Mouse (Mus musculus) limb, embryonic 15.5 days (tissue): ENCODE measurements around the gene Abca4. TPM values are rescaled to one million over a fixed set of nuclear protein-coding genes. Genes with fewer than 3 reads are reported as not detected.

Source experiments
- ATAC-seq: fragments of 200-750 bp; cut with Nextera tagmentation; 2 replicates; pipeline ENCODE4 v1.8.0; 2017; ENCODE audit warnings: low read depth, moderate TSS enrichment; ENCODE audit not compliant: insufficient number of reproducible peaks, low FRiP score, low TSS enrichment
- H3K27ac ChIP-seq: fragments of 300-500 bp; sonication (generic); 2 replicates; pipeline ENCODE4 v1.5.1; 2015; ENCODE audit warnings: moderate library complexity, mild to moderate bottlenecking, inconsistent platforms
- H3K27me3 ChIP-seq: fragments of 300-500 bp; sonication (generic); 2 replicates; pipeline ENCODE4 v1.6.1; 2015; ENCODE audit warnings: inconsistent platforms
- H3K36me3 ChIP-seq: fragments of 300-500 bp; sonication (generic); 2 replicates; pipeline ENCODE4 v1.6.1; 2015; ENCODE audit warnings: inconsistent platforms
- H3K4me1 ChIP-seq: fragments of 300-500 bp; sonication (generic); 2 replicates; pipeline ENCODE4 v1.6.1; 2015; ENCODE audit warnings: inconsistent platforms
- H3K4me2 ChIP-seq: fragments of 300-500 bp; sonication (generic); 2 replicates; pipeline ENCODE4 v1.6.1; 2015; ENCODE audit warnings: mild to moderate bottlenecking, inconsistent platforms
- H3K4me3 ChIP-seq: fragments of 300-500 bp; sonication (generic); 2 replicates; pipeline ENCODE4 v1.5.1; 2015; ENCODE audit warnings: mild to moderate bottlenecking, inconsistent platforms
- H3K9ac ChIP-seq: fragments of 300-500 bp; sonication (generic); 2 replicates; pipeline ENCODE4 v1.6.1; 2015; ENCODE audit warnings: inconsistent platforms
- H3K9me3 ChIP-seq: fragments of 300-500 bp; sonication (generic); 2 replicates; pipeline ENCODE4 v1.6.1; 2016; ENCODE audit warnings: inconsistent platforms
- WGBS: fragments of 180-500 bp; shearing (Covaris S2); methylation state at CpG from one replicate; pipeline ENCODE4 v1.1.7; 2015; 5-methylcytosine and 5-hydroxymethylcytosine counted together
- polyA plus RNA-seq: library from polyadenylated mRNA; unstranded; fragments of >200 nt; fragmentation: Nextera tagmentation; extraction: Ambion mirVana; gene quantifications from 2 replicates; pipeline ENCODE4 v1.2.1, GENCODE M21; 2015

The Abca4 gene
- polyA plus RNA-seq, 1 experiment from 2014 or later: 1.0 TPM

GRCm38 (mm10) chr3:122120217-122120616 is 76.0 kb downstream of the Abca4 start:
- Histone ChIP-seq H3K36me3 (no peaks in the 10 kb centered on the region), H3K4me3 (no peak overlapping the region), H3K27ac (peak overlapping the region; percentile 27; the same call in 1 of the 2 replicates), H3K9ac (no peak overlapping the region), H3K27me3 (no peaks in the 10 kb centered on the region), H3K4me1 (0 out of 2 replicates have a peak, but pooled peaks cover 4% of the 10 kb centered on the region), H3K9me3 (no peaks in the 10 kb centered on the region), H3K4me2 (no peak overlapping the region)
- no peak for ATAC-seq
- 75% methylated on average over 7 of the region's 7 CpGs for WGBS

- peak; percentile 86 for ATAC-seq
- no peaks in the 10 kb centered on the region for H3K27me3 ChIP-seq
- no peak overlapping the region for H3K9ac ChIP-seq
- H3K4me3 ChIP-seq: peak overlapping the region; percentile 36
- 0 out of 2 replicates have a peak, but pooled peaks cover 4% of the 10 kb centered on the region for H3K4me1 ChIP-seq
- H3K4me2 ChIP-seq: peak overlapping the region; percentile 63
- H3K36me3 ChIP-seq: no peaks in the 10 kb centered on the region
- H3K9me3 ChIP-seq: no peaks in the 10 kb centered on the region
- peak overlapping the region; percentile 38 for H3K27ac ChIP-seq
- WGBS: 10% methylated on average over 17 of the region's 17 CpGs
These were observed 78.0 kb downstream of the Abca4 start for GRCm38 (mm10) chr3:122122127-122122663.

DNA sequence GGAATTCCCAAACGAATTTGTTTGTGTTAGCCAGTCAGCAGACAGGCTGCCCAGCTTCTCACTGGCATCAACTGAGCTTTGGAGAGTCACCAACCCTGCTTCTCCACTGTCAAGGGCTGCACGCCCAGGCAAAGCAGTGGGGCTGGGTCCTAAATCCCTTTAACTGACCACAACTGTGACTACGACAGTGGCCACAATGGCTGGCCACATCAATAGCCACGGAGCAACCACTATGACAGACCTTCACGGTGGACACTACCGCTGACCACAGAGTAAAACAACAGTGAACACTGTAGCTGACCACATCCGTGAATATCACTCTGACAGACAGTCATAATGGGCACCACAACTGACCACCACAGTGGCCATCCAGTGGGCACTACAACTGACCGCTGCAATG is 78.6 kb downstream of the Abca4 start:
- peak overlapping the region; percentile 38; the same call in 1 of the 2 replicates for H3K27ac ChIP-seq
- no peak for ATAC-seq
- no peak overlapping the region for H3K4me2 ChIP-seq

GRCm38 (mm10) chr3:122128999-122129493 is 84.8 kb downstream of the Abca4 start:
- no peak overlapping the region for H3K4me2 ChIP-seq
- ATAC-seq: no peak
- 23% methylated on average over 17 of the region's 17 CpGs for WGBS

More for the DNA sequence above, 78.6 kb downstream of the Abca4 start:
- H3K9ac ChIP-seq: no peak overlapping the region
- H3K27me3 ChIP-seq: no peaks in the 10 kb centered on the region
- 0 out of 2 replicates have a peak, but pooled peaks cover 4% of the 10 kb centered on the region for H3K4me1 ChIP-seq
- no peaks in the 10 kb centered on the region for H3K36me3 ChIP-seq
- WGBS: 83% methylated on average over 8 of the region's 8 CpGs
- H3K9me3 ChIP-seq: no peaks in the 10 kb centered on the region
- H3K4me3 ChIP-seq: no peak overlapping the region

DNA sequence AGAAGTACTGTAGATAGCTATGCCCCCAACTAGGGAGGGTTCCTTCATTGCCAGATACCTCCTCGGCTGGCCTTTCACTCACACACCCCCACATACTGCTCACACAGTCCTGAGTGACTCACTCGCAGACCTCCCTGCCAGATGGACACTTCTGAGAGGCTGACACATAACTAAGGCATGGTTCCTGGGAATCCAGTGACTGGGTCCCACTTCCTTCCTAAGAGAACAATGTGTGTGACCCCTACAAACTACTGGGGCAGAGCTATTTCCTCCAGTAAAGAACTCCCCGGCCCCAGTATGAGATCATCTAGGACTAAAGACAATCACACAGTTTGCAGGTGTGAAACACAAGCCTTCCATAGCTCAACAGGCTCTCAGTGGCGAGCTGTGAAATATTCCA is 86.5 kb downstream of the Abca4 start:
- Histone ChIP-seq H3K27ac (no peak overlapping the region), H3K9me3 (no peaks in the 10 kb centered on the region), H3K4me1 (peaks cover 9% of the 10 kb centered on the region), H3K4me3 (no peak overlapping the region), H3K9ac (no peak overlapping the region), H3K27me3 (no peaks in the 10 kb centered on the region), H3K4me2 (no peak overlapping the region), H3K36me3 (no peaks in the 10 kb centered on the region)
- ATAC-seq: no peak
- WGBS: 40% methylated on average over 4 of the region's 4 CpGs

More at GRCm38 (mm10) chr3:122128999-122129493, 84.8 kb downstream of the Abca4 start:
- no peak overlapping the region for H3K9ac ChIP-seq
- no peak overlapping the region for H3K4me3 ChIP-seq
- no peaks in the 10 kb centered on the region for H3K36me3 ChIP-seq
- no peaks in the 10 kb centered on the region for H3K9me3 ChIP-seq
- no peak overlapping the region for H3K27ac ChIP-seq
- H3K27me3 ChIP-seq: no peaks in the 10 kb centered on the region
- H3K4me1 ChIP-seq: peaks cover 9% of the 10 kb centered on the region

DNA sequence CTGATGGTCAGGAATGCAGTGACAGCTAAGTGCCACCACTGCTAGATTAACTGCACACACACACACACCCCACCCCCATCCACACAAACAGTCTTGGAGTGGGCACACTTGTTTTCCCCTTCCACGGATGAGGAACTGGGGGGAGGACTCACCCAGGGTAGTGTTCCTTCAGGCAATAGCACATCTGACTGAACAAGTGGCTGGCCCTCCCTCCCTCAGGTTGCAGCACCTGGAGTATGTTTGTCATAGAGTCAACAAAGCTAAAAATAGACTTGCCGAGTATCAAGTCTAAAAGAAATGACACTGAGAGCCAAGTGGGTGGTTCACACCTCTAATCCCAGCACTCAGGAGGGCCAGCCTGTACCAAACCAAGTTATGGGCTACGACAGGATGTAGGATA is 87.4 kb downstream of the Abca4 start:
- Histone ChIP-seq H3K36me3 (no peaks in the 10 kb centered on the region), H3K4me1 (peaks cover 9% of the 10 kb centered on the region), H3K27me3 (no peaks in the 10 kb centered on the region), H3K27ac (no peak overlapping the region), H3K4me3 (no peak overlapping the region), H3K9me3 (no peaks in the 10 kb centered on the region), H3K9ac (no peak overlapping the region), H3K4me2 (no peak overlapping the region)
- WGBS: 31% methylated on average over 3 of the region's 3 CpGs
- ATAC-seq: no peak

DNA sequence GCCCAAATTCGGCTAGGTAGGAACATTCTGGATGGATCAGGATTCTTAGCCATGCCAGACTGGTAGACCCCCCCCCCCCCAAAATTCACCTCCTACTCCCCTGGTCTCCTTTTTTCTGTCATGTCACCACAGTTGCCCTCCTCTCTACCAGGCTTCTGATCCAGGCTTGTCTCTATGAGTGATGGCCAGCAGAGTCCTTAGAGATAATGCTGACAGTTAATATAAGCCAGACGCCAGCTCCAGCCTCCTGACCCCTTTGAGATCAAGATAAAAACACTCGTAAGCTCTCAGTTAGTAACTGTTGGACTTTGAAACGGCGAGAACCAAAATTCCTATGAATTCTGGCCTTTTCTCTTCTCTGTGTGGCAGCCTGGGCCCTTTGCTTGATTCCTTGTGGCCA is 89.0 kb downstream of the Abca4 start:
- Histone ChIP-seq H3K27me3 (no peaks in the 10 kb centered on the region), H3K27ac (no peak overlapping the region)
- WGBS: 44% methylated on average over 5 of the region's 5 CpGs

GRCm38 (mm10) chr3:122133840-122134239 is 89.6 kb downstream of the Abca4 start:
- Histone ChIP-seq H3K9me3 (no peaks in the 10 kb centered on the region), H3K36me3 (no peaks in the 10 kb centered on the region), H3K27me3 (no peaks in the 10 kb centered on the region), H3K4me2 (no peak overlapping the region), H3K4me1 (peaks cover 9% of the 10 kb centered on the region), H3K27ac (no peak overlapping the region), H3K9ac (no peak overlapping the region), H3K4me3 (no peak overlapping the region)
- ATAC-seq: no peak
- 49% methylated on average over 6 of the region's 6 CpGs for WGBS

More for the DNA sequence above, 89.0 kb downstream of the Abca4 start:
- Histone ChIP-seq H3K9ac (no peak overlapping the region), H3K9me3 (no peaks in the 10 kb centered on the region), H3K4me1 (peaks cover 9% of the 10 kb centered on the region), H3K4me3 (no peak overlapping the region), H3K36me3 (no peaks in the 10 kb centered on the region), H3K4me2 (no peak overlapping the region)
- ATAC-seq: no peak

GRCm38 (mm10) chr3:122140589-122141400 is 96.6 kb downstream of the Abca4 start:
- no peak overlapping the region for H3K4me2 ChIP-seq
- 66% methylated on average over 18 of the region's 18 CpGs for WGBS
- 0 out of 2 replicates have a peak, but pooled peaks cover 3% of the 10 kb centered on the region for H3K4me1 ChIP-seq
- no peak overlapping the region for H3K4me3 ChIP-seq
- no peaks in the 10 kb centered on the region for H3K27me3 ChIP-seq
- H3K36me3 ChIP-seq: no peaks in the 10 kb centered on the region
- ATAC-seq: no peak
- H3K27ac ChIP-seq: no peak overlapping the region
- H3K9ac ChIP-seq: no peak overlapping the region
- no peaks in the 10 kb centered on the region for H3K9me3 ChIP-seq

DNA sequence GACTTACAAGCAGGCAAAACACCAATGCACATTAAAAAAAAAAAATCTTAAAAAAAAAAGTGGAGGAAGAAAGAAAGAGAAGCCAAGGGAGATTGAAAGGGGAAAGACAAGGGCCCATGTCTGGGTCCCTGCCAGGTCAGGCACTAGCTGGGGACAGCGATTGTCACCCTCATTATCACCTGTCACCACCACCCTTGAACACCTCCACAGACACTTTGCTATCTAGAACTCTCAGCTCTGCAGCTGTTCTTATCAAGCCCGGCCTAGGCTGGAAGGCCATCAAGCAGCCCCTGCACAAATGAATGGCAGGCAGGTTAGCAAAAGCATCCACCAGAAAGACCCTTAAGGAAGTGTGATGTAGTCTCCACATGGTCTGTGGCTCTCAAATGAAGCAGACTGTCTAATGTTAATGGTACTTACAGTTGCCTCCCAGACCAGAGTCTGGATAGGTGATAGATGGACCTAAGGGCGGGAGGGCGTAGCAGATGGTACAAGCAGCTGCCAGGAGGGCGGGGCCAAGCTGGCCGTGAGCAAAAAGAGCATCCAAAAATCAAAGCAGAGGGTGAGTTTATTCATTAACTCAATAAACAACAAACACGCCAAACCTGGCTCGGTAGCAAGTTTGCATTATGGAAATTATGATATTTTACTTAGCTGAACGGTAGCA is 98.1 kb downstream of the Abca4 start:
- 71% methylated on average over 9 of the region's 9 CpGs for WGBS

DNA sequence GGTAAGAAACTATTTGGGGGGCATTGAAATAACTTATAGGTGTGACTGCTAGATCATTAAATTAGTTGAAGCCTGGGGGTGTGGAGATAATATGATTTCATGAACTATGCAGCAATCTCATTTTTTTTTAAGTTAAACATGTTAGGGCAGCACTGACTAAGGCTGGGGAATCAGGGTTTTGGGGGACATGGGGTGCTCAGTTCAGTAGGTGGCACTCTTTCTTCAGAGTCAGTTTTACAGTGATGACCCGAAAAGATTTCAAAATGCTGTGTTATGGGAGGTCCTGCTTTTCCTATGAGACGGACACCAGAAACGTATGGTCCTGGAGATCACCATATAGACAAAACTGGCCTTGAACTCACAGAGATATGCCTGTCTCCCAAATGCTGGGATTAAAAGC is 99.2 kb downstream of the Abca4 start:
- H3K27me3 ChIP-seq: no peaks in the 10 kb centered on the region
- 76% methylated on average over 3 of the region's 3 CpGs for WGBS
- peaks cover 13% of the 10 kb centered on the region for H3K4me1 ChIP-seq

More for the DNA sequence above, 98.1 kb downstream of the Abca4 start:
- no peak overlapping the region for H3K4me3 ChIP-seq
- no peaks in the 10 kb centered on the region for H3K27me3 ChIP-seq
- H3K4me1 ChIP-seq: peaks cover 4% of the 10 kb centered on the region
- H3K9me3 ChIP-seq: no peaks in the 10 kb centered on the region
- no peak overlapping the region for H3K27ac ChIP-seq
- no peak overlapping the region for H3K9ac ChIP-seq
- no peak overlapping the region for H3K4me2 ChIP-seq
- ATAC-seq: no peak
- H3K36me3 ChIP-seq: no peaks in the 10 kb centered on the region

GRCm38 (mm10) chr3:122145430-122145829 is 101.2 kb downstream of the Abca4 start:
- H3K27ac ChIP-seq: no peak overlapping the region
- H3K9ac ChIP-seq: no peak overlapping the region

More for the DNA sequence above, 99.2 kb downstream of the Abca4 start:
- Histone ChIP-seq H3K27ac (no peak overlapping the region), H3K4me2 (no peak overlapping the region), H3K9me3 (no peaks in the 10 kb centered on the region), H3K9ac (no peak overlapping the region), H3K4me3 (no peak overlapping the region), H3K36me3 (no peaks in the 10 kb centered on the region)
- no peak for ATAC-seq

More at GRCm38 (mm10) chr3:122145430-122145829, 101.2 kb downstream of the Abca4 start:
- Histone ChIP-seq H3K4me2 (no peak overlapping the region), H3K27me3 (no peaks in the 10 kb centered on the region), H3K4me1 (peaks cover 13% of the 10 kb centered on the region), H3K36me3 (no peaks in the 10 kb centered on the region), H3K9me3 (no peaks in the 10 kb centered on the region), H3K4me3 (no peak overlapping the region)
- no peak for ATAC-seq
- WGBS: 92% methylated on average over 3 of the region's 3 CpGs
